Mouse (Mus musculus) bone marrow, adult 2 months (tissue): ENCODE measurements around the gene Cfap61.

Experiments
- CTCF ChIP-seq: fragments of 200-500 bp; IDR thresholded peaks from 2 replicates; pipeline ENCODE4 v1.5.1; 2011; ENCODE audit warnings: low read length, control low read depth; ENCODE audit not compliant: control insufficient read depth, insufficient read depth
- POLR2A ChIP-seq: fragments of 200-500 bp; IDR thresholded peaks from 2 replicates; pipeline ENCODE4 v1.6.1; 2011; ENCODE audit warnings: low read depth, mild to moderate bottlenecking, control low read depth, low read length, borderline replicate concordance; ENCODE audit not compliant: control insufficient read depth

- TF ChIP-seq CTCF (no peak), POLR2A (no peak)
Measured at GRCm38 (mm10) chr2:146147801-146148200, 213.2 kb downstream of the Cfap61 start.
